Mouse (Mus musculus): ENCODE results near the gene Aqp1.

The Aqp1 gene

DNA sequence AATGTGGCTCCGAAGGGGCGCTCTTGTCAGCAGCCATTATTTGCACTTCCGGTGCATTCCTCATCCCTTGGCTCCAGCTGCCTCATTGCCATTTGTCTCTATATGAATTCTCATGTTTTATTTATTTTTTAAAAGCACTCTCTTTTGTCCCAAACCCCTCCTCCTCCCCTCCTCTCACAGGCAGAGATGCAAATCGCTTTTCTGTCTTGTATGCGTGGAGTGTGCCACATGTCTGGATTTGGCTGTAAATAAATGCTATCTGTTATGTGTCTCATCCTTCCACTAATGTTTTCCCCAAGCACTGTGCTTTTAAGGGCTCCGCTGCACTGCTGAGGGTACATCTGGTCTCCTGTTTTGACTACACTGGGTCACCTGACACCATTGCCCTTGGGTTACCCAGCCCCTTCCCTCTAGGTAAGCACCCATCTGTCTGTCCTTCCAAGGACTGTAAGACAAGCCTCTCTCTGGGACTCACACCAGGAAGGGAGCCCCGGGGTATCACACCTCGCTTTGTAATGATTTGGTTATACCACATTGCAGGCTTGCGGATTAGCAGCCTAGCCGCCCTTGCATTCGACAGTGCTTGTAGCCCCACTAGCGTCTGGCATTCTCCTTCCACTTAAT is 52.4 kb downstream of the Aqp1 start:
- in situ Hi-C loops (cut with MboI; ENCODE audit: low pct_unique_long_range_greater_than_20kb in 1 of 2, low sequenced_read_pairs in 2 of 2, unreplicated experiment in 1 of 2): loop anchor here in 1 of 2 experiments (10.0 kb wide), 1 partner anchor 154 kb away; no protein-coding TSS in a partner anchor

DNA sequence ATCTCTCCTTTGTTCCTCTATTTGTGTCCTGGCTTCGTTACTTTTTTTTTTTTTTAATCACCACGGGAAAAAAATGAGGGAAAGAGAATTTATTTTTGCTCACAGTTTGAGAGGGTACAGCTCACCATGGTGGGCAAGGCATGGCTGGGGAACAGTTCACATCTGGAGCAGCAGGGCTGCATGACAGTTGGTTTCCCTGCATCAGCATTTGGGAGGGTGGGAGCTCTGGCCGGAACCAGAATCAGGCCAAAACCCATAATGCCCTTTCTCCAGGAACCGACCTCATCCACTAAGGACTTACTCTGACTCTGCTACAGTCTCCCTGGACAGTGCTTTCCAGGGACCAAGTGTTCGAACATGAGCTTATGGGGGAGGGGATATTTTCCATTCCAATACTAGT is 53.1 kb downstream of the Aqp1 start:
- in situ Hi-C loops (cut with MboI; ENCODE audit: low pct_unique_long_range_greater_than_20kb in 1 of 2, low sequenced_read_pairs in 2 of 2, unreplicated experiment in 1 of 2): loop anchor here in 1 of 2 experiments (10.0 kb wide), 1 partner anchor 155 kb away; no protein-coding TSS in a partner anchor

GRCm38 (mm10) chr6:55391814-55392213 is 55.6 kb downstream of the Aqp1 start:
- in situ Hi-C loops (cut with MboI; ENCODE audit: low pct_unique_long_range_greater_than_20kb in 1 of 2, low sequenced_read_pairs in 2 of 2, unreplicated experiment in 1 of 2): no loop called here

DNA sequence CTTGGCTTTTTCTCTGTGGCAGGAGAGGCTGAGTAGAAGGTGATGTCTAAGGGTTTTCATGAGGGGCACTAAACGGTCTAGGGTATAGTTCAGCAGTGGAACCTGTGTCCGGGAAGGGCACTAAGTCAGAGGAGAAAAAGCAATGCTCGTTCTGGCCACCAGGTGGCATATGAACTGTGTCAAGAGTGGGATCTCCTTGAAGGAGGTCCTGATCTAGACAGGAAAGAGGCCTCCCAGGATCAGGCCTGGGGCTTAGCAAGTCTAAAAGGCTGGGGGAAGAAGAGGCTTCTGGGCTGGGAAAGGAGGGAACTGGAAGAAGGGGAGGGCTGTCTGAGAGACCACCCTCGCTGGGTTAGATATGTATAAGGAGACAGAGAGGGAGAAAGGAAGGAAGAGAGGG is 56.2 kb downstream of the Aqp1 start:
- in situ Hi-C loops (cut with MboI; ENCODE audit: low pct_unique_long_range_greater_than_20kb in 1 of 2, low sequenced_read_pairs in 2 of 2, unreplicated experiment in 1 of 2): no loop called here

DNA sequence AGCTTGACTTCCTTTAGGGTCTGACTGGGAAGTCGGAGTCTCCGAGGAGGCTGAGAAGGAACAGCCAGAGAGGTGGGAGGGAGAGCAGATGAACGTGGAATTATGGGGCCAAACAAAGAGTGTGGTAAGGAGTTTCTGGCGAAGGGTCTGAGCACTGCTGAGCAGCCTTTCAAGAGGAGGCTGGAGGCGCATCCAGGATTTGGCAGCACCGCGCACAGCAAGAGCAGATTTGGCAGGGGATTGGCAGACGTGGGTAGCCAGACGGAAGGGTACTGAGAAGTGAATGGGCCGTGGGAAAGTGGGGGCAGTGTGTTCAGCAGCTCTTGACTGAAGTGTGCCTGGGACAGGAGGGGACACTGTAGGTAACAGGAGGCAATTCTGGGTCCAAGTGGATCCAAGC is 58.6 kb downstream of the Aqp1 start:
- in situ Hi-C loops (cut with MboI; ENCODE audit: low pct_unique_long_range_greater_than_20kb in 1 of 2, low sequenced_read_pairs in 2 of 2, unreplicated experiment in 1 of 2): no loop called here

DNA sequence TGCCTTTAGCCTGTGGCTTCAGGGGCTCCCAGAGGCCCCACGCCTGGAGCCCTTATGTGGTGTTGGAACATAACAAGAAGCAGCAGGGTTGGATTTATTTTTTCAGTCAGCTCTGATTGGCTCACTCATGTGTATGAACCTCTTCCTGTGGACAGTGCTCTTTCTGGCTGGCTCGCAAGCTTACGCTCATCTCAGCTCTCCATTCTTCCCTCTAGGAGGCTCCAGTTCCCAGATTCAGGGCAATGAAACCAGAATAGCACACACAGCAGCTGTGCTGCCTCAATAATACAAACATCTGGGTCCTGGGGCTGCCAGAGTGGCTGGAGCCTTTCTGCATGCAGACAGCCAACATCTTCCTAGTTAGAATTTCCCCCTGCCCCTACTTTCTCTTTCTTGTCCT is 59.9 kb downstream of the Aqp1 start:
- in situ Hi-C loops (cut with MboI; ENCODE audit: low pct_unique_long_range_greater_than_20kb in 1 of 2, low sequenced_read_pairs in 2 of 2, unreplicated experiment in 1 of 2): no loop called here

GRCm38 (mm10) chr6:55396622-55397041 is 60.4 kb downstream of the Aqp1 start:
- in situ Hi-C loops (cut with MboI; ENCODE audit: low pct_unique_long_range_greater_than_20kb in 1 of 2, low sequenced_read_pairs in 2 of 2, unreplicated experiment in 1 of 2): no loop called here

Data from mouse embryonic stem cell (cell line).